Mouse (Mus musculus) c-Kit-positive CD71-positive TER-119-negative erythroid progenitor cells, embryonic 14.5 days (primary cell): ENCODE measurements at regions not wholly inside any gene's neighbourhood (a gene's known extent, or its start where the extent isn't known, plus 50 kb on each side); places are given as distances from the start of the nearest gene placed in this dataset.
A peak's percentile ranks its signal among the peaks of the same experiment; 100 is the strongest.
"Not testable (repeated sequence)": the region's sequence is repeated elsewhere in the genome, so short reads cannot be mapped to it uniquely, and the experiment has no call there.

Experiments
- DNase-seq: peaks from one replicate; pipeline ENCODE4 v3.0.0-alpha.2; 2013; ENCODE audit warnings: low read depth

DNA sequence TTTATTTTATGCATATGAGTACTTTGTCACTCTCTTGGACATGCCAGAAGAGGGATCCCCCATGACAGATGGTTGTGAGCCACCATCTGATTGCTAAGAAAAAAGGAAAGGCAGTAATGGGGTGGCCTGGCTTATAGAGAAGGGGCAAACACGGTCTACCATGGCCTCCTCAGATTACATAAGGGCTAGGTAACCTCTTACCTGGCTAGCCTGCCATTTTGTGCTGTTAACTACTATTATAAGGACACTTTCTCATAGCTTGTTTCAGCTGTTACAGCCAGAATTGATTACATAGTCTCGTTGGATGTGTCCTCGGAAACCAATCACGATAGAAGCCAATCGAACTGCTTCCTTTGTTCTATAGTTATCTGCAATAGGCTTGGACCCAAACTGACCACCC is 60.9 kb upstream of the Gm14496 start:
- no peak for DNase-seq

- DNase-seq = not testable (repeated sequence)
These were observed 60.4 kb upstream of the Gm14496 start for GRCm38 (mm10) chr2:181930538-181930937.

DNA sequence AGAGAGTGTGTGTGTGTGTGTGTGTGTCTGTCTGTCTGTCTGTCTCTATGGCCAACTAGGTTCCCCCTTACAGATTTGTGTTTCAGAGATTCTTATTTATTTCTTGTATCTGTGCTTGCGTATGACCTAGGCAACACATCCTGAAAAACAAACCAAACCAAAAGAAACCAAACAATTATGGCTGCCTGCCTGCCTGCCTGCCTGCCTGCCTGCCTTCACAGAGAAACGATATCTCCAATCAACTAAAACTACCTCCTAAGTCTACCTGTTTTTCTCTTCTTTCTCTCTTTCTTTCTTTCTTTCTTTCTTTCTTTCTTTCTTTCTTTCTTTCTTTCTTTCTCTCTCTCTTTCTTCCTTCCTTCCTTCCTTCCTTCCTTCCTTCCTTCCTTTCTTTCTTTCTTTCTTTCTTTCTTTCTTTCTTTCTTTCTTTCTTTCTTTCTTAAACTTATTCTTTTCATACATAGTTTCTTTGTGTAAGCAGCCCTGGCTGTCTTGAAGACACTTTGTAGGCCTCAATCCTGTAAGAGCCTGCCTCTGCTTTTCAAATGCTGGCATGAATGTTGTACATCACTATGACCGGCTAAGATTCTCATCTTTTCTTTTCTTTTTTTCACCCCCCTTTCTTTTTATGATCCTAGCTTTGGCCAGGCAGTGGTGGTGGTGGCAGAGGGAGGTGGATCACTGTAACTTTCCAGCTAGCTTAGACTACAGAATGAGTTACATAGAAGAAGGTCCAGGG is 59.7 kb upstream of the Gm14496 start:
- DNase-seq = peak; percentile 68

DNA sequence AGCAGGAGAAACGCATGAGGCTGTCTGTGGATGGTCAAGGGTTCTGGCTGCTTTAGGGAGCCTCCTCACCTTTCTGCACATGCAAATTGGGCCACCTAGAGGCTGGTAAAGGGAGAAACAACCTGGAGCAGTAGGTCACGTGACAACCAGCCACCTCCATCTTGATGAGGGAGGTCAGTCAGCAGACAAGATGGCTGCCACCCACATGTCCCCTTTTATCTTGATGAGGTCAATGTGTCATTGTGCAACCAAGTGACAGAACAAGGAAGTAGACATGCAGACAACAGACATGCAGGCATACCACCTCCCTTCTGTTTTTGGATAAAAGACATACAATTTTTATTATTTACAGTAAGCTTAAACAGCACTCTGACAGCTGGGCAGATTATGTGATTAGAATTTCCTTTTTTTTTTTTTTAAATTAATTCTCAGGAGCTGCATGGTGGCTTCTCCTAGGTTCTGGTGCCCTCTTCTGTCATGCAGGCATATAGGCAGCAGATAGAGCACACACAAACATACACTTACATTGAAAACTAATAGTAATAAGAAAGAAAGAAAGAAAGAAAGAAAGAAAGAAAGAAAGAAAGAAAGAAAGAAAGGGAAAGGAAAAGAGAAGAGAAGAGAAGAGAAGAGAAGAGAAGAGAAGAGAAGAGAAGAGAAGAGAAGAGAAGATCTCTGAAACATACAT is 58.9 kb upstream of the Gm14496 start:
- peak; percentile 97 for DNase-seq
